Mouse (Mus musculus): ENCODE measurements around the gene Thpo. TPM values are rescaled to one million over a fixed set of nuclear protein-coding genes. Genes with fewer than 3 reads are reported as not detected.
A peak's percentile ranks its signal among the peaks of the same experiment; 100 is the strongest.

Gene Thpo
- polyA plus RNA-seq, 1 experiment from 2014 or later, result 0.99 TPM

DNA sequence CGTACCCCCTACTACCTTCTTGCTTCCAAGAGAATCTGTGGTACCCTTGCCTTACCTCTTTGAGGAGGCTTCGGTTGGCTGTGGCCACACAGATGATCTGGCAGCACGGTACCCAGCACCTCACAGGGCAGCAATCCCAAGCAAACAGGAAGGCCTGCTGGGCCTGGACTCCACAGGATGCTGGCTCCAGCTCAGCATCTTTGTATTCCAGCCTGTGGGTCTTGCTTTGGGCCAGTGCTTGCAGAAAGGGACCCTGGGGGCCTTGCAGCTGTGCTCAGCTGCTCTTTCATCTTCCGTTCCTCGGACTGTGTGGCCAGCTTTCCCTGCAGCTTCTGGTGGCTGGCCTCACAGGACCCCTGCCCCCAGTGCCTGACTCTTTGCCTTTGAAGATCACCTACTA is 34.3 kb downstream of the Thpo start:
- Histone ChIP-seq H3K27ac (replicated peaks) (no peak overlapping the region; the same call in 1 of the 2 replicates), H3K36me3 (peaks cover 54% of the 10 kb centered on the region), H3K4me2 (no peak overlapping the region), H3K9ac (0 out of 2 replicates have a peak overlapping the region, but pooled peaks have one; percentile 32), H3K4me1 (replicated peaks) (peaks cover 50% of the 10 kb centered on the region), H3K4me3 (no peak overlapping the region), H3K27me3 (no peaks in the 10 kb centered on the region), H3K9me3 (no peaks in the 10 kb centered on the region)
- no peak for ATAC-seq (ENCODE audit: low read depth)
- 30% methylated on average over 5 of the region's 5 CpGs for WGBS

DNA sequence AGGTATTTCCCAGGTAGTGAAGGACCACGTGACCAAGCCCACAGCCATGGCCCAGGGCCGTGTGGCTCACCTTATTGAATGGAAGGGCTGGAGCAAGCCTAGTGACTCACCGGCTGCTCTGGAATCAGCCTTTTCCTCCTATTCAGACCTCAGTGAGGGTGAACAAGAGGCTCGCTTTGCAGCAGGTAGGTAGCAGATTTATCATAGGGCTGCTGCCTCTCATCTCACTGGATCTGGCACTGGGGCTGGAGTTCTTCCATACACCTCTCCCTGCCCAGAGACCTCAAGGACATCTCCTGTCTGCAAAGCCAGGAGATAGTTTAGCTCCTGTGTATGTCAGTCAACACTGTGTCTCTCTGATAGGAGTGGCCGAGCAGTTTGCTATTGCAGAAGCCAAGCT is 35.0 kb downstream of the Thpo start:
- H3K4me1 ChIP-seq (replicated peaks), result peaks cover 58% of the 10 kb centered on the region
- H3K36me3 ChIP-seq, result peaks cover 46% of the 10 kb centered on the region
- no peak overlapping the region for H3K4me3 ChIP-seq
- no peak overlapping the region for H3K9ac ChIP-seq
- ATAC-seq (ENCODE audit: low read depth), result no peak
- H3K9me3 ChIP-seq, result no peaks in the 10 kb centered on the region
- H3K27me3 ChIP-seq, result no peaks in the 10 kb centered on the region
- no peak overlapping the region for H3K4me2 ChIP-seq
- H3K27ac ChIP-seq (replicated peaks), result no peak overlapping the region
- 84% methylated on average over 5 of the region's 5 CpGs for WGBS

DNA sequence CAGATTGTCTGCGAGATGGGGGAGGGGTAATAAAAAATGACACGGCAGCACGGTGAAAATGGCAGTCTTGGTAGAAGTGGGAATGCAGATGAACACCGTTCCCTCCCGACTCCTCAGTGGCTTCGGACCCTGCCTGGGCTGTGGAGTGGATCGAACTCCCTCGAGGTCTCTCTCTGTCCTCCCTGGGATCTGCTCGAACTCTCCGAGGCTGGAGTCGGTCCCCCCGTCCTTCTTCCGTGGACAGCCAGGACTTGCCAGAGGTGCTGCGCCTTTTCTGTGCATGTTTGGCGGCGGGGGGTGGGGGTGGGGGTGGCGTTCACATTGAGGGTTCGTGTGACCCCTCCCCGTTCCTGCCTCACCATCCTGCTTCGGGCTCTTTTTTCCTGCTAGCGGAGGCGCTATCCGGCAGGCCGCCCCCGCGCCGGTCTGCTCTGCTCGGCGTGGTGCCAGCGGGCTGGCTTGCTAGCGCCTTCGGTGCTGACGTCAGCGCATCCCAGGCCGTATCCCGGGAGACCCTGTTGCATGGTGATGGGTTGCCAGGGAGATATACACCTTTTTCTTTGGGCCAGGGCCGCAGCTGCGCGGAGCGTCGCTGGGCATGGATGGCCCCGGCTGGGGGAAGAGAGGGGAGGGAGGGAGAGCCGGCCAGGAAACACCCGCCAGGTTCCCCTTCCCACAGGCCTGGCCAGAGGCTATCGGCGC is 38.5 kb downstream of the Thpo start:
- Histone ChIP-seq H3K4me1 (replicated peaks) (peaks cover 50% of the 10 kb centered on the region), H3K4me3 (peak overlapping the region; percentile 44), H3K4me2 (peak overlapping the region; percentile 82), H3K27ac (replicated peaks) (peak overlapping the region; percentile 87), H3K9me3 (no peaks in the 10 kb centered on the region), H3K36me3 (peaks cover 35% of the 10 kb centered on the region), H3K27me3 (no peaks in the 10 kb centered on the region), H3K9ac (peak overlapping the region; percentile 74)
- WGBS, result under 1% methylated on average over 46 of the region's 46 CpGs
- peak; percentile 71 for ATAC-seq (ENCODE audit: low read depth)

DNA sequence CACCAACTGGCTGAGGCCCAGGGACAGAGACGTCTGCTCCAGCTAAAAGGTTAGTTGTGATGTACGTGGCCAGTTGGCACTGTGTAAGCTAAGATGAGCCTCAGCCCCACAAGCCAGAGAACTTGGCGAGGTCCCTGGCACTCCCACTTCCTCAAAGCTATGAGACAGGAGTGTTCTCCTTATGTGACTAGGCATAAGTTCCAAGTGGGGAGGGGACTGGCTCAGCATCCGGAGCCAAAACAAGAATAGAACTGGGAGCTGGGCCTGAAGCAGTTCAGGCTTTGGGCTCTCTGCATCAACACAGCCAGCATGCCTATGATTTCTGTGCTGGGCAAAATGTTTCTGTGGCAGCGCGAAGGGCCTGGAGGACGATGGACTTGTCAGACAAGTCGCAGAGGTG is 39.5 kb downstream of the Thpo start:
- ATAC-seq (ENCODE audit: low read depth), result no peak
- WGBS, result 71% methylated on average over 8 of the region's 8 CpGs
- Histone ChIP-seq H3K27ac (replicated peaks) (no peak overlapping the region; the same call in 1 of the 2 replicates), H3K9ac (no peak overlapping the region; the same call in 1 of the 2 replicates), H3K36me3 (peaks cover 36% of the 10 kb centered on the region), H3K4me1 (replicated peaks) (peaks cover 44% of the 10 kb centered on the region), H3K9me3 (no peaks in the 10 kb centered on the region), H3K4me3 (no peak overlapping the region), H3K4me2 (peak overlapping the region; percentile 82), H3K27me3 (no peaks in the 10 kb centered on the region)

DNA sequence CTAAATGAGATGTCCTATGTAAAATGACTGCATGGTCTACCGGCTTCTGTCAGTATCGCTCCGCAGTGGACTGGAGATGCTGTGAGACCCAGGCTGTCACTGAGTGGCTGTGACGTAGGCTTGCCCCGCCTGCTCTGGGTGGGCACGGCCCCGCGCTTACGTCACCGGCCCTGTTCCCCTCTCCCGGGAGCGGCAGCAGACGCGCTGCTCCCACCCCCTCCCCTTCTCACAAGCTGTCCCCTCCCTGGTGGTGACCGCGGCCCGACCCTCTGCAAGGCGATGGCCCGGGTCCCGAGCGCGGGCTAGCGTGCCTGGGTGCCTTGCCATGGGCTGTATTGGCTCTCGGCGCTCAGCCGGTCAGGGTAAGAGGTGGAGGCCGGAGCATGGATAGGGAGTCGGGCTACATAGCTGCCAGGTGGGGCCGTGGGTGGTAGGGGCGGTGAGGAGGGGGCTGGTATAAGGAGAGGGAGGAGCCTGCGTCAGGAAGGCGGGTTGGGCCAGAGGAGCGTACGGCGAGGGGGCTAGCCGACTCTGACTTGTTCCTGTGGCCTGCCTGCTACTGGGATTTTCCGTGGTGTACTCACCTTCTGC is 41.1 kb downstream of the Thpo start, which contains the start of gene Fam131a:
Gene Fam131a, plus strand, starts transcription at position 131 of the 591 bp plus-strand sequence.
- under 1% methylated on average over 37 of the region's 37 CpGs for WGBS
- peak within 1 kb of the TSS; percentile 55 for H3K4me3 ChIP-seq
- peaks cover 39% of the 10 kb centered on the region for H3K36me3 ChIP-seq
- H3K9me3 ChIP-seq, result no peaks in the 10 kb centered on the region
- H3K4me1 ChIP-seq (replicated peaks), result peaks cover 44% of the 10 kb centered on the region
- peak within 1 kb of the TSS; percentile 82 for H3K9ac ChIP-seq
- peak within 1 kb of the TSS; percentile 95 for H3K27ac ChIP-seq (replicated peaks)
- ATAC-seq (ENCODE audit: low read depth), result peak; percentile 95
- no peaks in the 10 kb centered on the region for H3K27me3 ChIP-seq
- H3K4me2 ChIP-seq, result peak within 1 kb of the TSS; percentile 82

DNA sequence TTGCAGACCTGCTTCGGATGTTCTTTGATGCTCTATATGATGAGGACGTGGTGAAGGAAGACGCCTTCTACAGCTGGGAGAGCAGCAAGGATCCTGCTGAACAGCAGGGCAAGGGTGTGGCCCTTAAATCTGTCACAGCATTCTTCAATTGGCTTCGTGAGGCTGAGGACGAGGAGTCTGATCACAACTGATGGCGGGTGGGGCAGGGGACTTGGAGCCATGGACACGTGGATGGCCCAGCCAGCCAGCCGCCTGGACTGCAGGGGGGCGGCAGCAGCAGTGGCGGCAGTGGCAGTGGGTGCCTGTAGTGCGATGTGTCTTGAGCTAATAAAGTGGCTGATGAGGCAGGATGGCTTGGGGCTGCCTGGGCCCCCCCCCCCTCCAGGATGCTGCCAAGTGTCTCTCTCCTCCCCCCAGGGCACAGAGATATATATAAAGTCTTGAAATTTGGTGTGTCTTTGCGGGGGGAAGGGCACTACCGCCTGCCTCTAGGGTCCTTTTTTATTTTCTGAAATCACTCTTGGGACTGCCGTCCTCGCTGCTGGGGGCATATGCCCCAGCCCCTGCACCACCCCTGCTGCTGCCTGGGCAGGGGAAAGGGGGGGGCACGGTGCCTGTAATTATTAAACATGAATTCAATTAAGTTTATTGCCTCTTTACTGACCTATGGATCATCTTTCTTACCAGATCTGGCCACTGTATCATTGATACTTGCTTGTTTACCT is 41.9 kb downstream of the Thpo start:
- peaks cover 47% of the 10 kb centered on the region for H3K36me3 ChIP-seq
- peaks cover 44% of the 10 kb centered on the region for H3K4me1 ChIP-seq (replicated peaks)
- peak overlapping the region; percentile 55; the same call in 1 of the 2 replicates for H3K4me3 ChIP-seq
- H3K27me3 ChIP-seq, result no peaks in the 10 kb centered on the region
- 30% methylated on average over 16 of the region's 16 CpGs for WGBS
- H3K4me2 ChIP-seq, result peak overlapping the region; percentile 82
- peak overlapping the region; percentile 95 for H3K27ac ChIP-seq (replicated peaks)
- no peak for ATAC-seq (ENCODE audit: low read depth)
- H3K9ac ChIP-seq, result peak overlapping the region; percentile 82; the same call in 1 of the 2 replicates
- no peaks in the 10 kb centered on the region for H3K9me3 ChIP-seq

DNA sequence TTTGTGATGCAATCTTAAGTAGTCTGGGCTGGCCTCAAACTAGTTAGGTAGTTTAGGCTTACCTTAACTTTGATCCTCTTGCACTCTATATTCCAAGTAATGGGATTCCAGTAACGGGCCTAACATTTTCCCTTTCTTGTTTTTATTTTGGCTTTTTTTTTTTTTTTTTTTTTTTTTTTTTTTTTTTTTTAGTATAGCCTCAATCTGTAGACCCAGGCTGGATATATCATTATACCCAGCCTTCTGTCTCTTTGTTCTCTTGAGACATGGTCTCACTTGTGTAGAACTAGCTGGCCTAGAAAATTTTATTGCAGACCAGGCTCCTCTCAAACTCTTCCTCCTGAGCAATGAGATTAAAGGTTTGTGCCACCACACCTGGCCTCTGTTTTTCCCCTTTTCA is 42.7 kb downstream of the Thpo start:
- Histone ChIP-seq H3K27me3 (no peaks in the 10 kb centered on the region), H3K9me3 (no peaks in the 10 kb centered on the region), H3K27ac (replicated peaks) (peak overlapping the region; percentile 95; the same call in 1 of the 2 replicates), H3K36me3 (peaks cover 55% of the 10 kb centered on the region), H3K4me2 (no peak overlapping the region), H3K9ac (no peak overlapping the region), H3K4me3 (no peak overlapping the region), H3K4me1 (replicated peaks) (peaks cover 42% of the 10 kb centered on the region)
- 82% methylated on average over 1 of the region's 1 CpGs for WGBS
- ATAC-seq (ENCODE audit: low read depth), result no peak

DNA sequence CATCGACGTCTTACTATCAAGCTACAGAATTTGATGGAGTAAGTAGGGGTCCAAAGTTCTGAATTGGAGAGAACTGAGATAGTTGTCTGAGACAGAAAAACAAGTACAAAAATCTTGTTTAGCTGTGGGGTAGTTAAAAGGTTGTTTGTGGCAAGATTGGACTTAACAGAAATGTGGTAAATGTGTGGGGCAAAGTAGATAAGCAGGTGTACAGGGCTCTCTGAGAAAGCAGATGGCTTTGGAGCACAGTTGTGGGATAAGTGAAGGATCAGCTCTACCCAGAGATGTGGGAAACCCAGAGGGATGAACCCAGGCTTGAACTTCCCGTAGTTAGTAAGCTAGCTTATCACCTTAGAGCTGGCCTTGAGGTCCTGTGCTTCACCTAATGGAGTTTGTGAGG is 43.5 kb downstream of the Thpo start:
- no peak for ATAC-seq (ENCODE audit: low read depth)

DNA sequence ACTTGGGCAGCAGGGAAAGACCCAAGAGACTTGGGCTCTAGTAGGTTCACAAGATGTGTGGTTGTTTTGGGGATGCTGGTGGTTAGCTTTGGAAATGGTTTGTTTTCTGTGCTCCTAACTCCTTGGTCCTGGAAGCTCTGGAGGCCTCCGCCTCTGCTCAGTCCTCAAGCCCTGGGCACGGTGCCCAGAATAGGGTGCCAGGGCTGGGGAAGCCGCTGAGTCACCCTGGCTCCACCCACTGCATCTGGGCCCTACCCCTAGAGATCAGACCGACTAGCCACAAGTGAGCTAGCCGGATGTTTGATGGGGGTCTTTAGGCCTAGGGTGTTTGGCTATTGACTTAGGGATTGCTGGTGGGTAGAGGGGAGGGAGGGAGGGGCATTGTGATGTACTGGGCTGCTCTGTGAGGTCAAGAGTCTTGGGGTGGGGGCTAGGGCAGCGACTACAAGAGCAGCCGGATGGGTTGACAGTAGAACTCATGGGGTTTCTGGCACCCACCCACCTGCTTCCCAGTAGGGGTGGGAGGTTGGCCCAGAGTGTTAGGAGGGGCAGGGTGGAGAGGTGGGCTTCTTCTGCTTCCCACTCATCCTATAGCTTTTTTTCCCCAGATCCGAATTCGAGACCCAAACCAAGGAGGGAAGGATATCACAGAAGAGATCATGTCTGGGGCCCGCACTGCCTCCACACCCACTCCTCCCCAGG is 56.2 kb downstream of the Thpo start:
- Histone ChIP-seq H3K4me3 (no peak overlapping the region), H3K27me3 (no peaks in the 10 kb centered on the region), H3K27ac (replicated peaks) (no peak overlapping the region), H3K36me3 (peaks cover 86% of the 10 kb centered on the region), H3K4me2 (no peak overlapping the region), H3K4me1 (replicated peaks) (peaks cover 23% of the 10 kb centered on the region), H3K9me3 (no peaks in the 10 kb centered on the region), H3K9ac (no peak overlapping the region)
- no peak for ATAC-seq (ENCODE audit: low read depth)
- 74% methylated on average over 10 of the region's 10 CpGs for WGBS

More for the DNA sequence above, 43.5 kb downstream of the Thpo start:
- 86% methylated on average over 3 of the region's 3 CpGs for WGBS
- H3K27me3 ChIP-seq, result no peaks in the 10 kb centered on the region
- no peak overlapping the region for H3K27ac ChIP-seq (replicated peaks)
- H3K4me1 ChIP-seq (replicated peaks), result peaks cover 34% of the 10 kb centered on the region
- H3K4me2 ChIP-seq, result no peak overlapping the region
- H3K4me3 ChIP-seq, result no peak overlapping the region
- peaks cover 63% of the 10 kb centered on the region for H3K36me3 ChIP-seq
- H3K9me3 ChIP-seq, result no peaks in the 10 kb centered on the region
- no peak overlapping the region for H3K9ac ChIP-seq

DNA sequence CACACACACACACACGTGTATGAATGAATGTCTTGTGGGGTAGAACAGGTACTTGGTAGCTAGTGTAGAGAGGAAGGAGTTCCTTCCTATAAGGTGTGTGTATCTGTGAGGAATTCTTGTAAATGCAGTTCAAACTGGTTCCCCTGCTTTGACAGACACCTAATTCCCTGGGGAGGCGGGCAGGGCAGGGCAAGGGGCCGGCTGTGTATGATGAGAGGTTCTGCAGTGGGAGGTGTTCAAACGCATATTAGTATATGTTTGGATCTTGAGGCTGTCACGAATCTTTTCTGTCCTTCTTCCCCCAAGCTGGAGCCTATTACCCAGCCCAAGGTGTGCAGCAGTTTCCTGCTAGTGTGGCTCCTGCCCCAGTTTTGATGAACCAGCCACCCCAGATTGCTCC is 56.9 kb downstream of the Thpo start:
- Histone ChIP-seq H3K4me1 (replicated peaks) (peaks cover 23% of the 10 kb centered on the region), H3K4me3 (no peak overlapping the region), H3K27ac (replicated peaks) (no peak overlapping the region), H3K4me2 (no peak overlapping the region), H3K9ac (no peak overlapping the region), H3K27me3 (no peaks in the 10 kb centered on the region), H3K36me3 (peaks cover 79% of the 10 kb centered on the region), H3K9me3 (no peaks in the 10 kb centered on the region)
- ATAC-seq (ENCODE audit: low read depth), result no peak
- WGBS, result 91% methylated on average over 5 of the region's 5 CpGs

DNA sequence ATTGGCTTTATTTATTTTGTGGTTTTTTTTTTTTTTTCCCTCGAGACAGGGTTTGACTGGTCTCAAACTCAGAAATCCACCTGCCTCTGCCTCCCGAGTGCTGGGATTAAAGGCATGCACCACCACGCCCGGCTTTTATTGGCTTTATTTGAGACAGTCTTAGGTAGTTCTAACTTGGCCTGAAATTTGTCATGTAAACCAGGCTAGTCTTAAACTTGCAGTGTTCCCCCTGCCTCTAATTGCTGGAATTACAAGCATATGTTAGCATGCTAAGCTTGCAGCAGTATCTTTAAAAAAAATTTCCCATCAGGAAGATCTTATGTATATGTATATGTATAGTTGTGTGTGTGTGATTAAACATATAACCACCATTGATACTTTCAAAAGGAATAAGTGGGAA is 57.6 kb downstream of the Thpo start:
- Histone ChIP-seq H3K4me3 (no peak overlapping the region), H3K4me2 (no peak overlapping the region), H3K27ac (replicated peaks) (no peak overlapping the region), H3K9me3 (no peaks in the 10 kb centered on the region), H3K9ac (no peak overlapping the region), H3K27me3 (no peaks in the 10 kb centered on the region), H3K36me3 (peaks cover 72% of the 10 kb centered on the region), H3K4me1 (replicated peaks) (peaks cover 28% of the 10 kb centered on the region)
- 82% methylated on average over 4 of the region's 4 CpGs for WGBS
- no peak for ATAC-seq (ENCODE audit: low read depth)

Data from neural tube, embryonic 13.5 days (tissue).